Mouse (Mus musculus) adrenal gland, postnatal 0 days (tissue): ENCODE measurements around the gene Sirt6. TPM values are rescaled to one million over a fixed set of nuclear protein-coding genes. Genes with fewer than 3 reads are reported as not detected.

ENCODE experiments used
- polyA plus RNA-seq: library from polyadenylated mRNA; unstranded; fragments of >200 nt; fragmentation: Nextera tagmentation; extraction: Ambion mirVana; gene quantifications from 2 replicates; pipeline ENCODE4 v1.2.1, GENCODE M21; 2015

Sirt6 gene
- 15.8 and 23.5 TPM in 2 replicates for polyA plus RNA-seq

GRCm38 (mm10) chr10:81626994-81627835 lies at the start of gene Sirt6:
Sirt6 (minus strand) TSS chr10:81627797.

GRCm38 (mm10) chr10:81648803-81649775 lies 21.5 kb upstream of the Sirt6 start, which contains the start of gene Gm10778:
Gm10778 (plus strand) TSS chr10:81649059.

GRCm38 (mm10) chr10:81628390-81628789 lies 793 bp upstream of the Sirt6 start, which contains the start of gene Ankrd24:
Ankrd24 (plus strand) TSS chr10:81628540.

GRCm38 (mm10) chr10:81605974-81606751 lies 21.4 kb downstream of the Sirt6 start, which contains the start of gene BC025920:
BC025920 (plus strand) TSS chr10:81606270.

GRCm38 (mm10) chr10:81600738-81601203 lies 26.8 kb downstream of the Sirt6 start, which contains the start of gene Tle6:
Tle6 (minus strand) TSS chr10:81601073.

GRCm38 (mm10) chr10:81574081-81575056 lies 53.2 kb downstream of the Sirt6 start, which contains the start of gene Tle2:
Tle2 (plus strand) TSS chr10:81574561.

Other genes starting within 250 kb of the Sirt6 start
- 42.1 and 63.2 TPM in 2 replicates for gene Fzr1, start 249.3 kb downstream of the Sirt6 start, polyA plus RNA-seq
- 62.7 and 76.5 TPM in 2 replicates for gene Dohh, start 243.4 kb downstream of the Sirt6 start, polyA plus RNA-seq
- 1.4 and 3.0 TPM in 2 replicates for gene Gm48551, start 243.3 kb downstream of the Sirt6 start, polyA plus RNA-seq
- gene Gm48552, start 238.8 kb downstream of the Sirt6 start, polyA plus RNA-seq: 0.77 and 1.2 TPM in 2 replicates
- 3.3 and 8.2 TPM in 2 replicates for gene Smim24, start 234.7 kb downstream of the Sirt6 start, polyA plus RNA-seq
- 65.6 and 73.8 TPM in 2 replicates for gene Nfic, start 172.2 kb downstream of the Sirt6 start, polyA plus RNA-seq
- 1.6 and 6.1 TPM in 2 replicates for gene Celf5, start 145.1 kb downstream of the Sirt6 start, polyA plus RNA-seq
- gene Ncln, start 131.4 kb downstream of the Sirt6 start, polyA plus RNA-seq: 42.4 and 49.4 TPM in 2 replicates
- 1.2 and 1.8 TPM in 2 replicates for gene S1pr4, start 127.7 kb downstream of the Sirt6 start, polyA plus RNA-seq
- gene Gna15, start 103.6 kb downstream of the Sirt6 start, polyA plus RNA-seq: 2.0 and 2.2 TPM in 2 replicates
- gene Gna11, start 82.6 kb downstream of the Sirt6 start, polyA plus RNA-seq: 61.6 and 64.5 TPM in 2 replicates
- gene Aes, start 68.3 kb downstream of the Sirt6 start, polyA plus RNA-seq: 477 and 665 TPM in 2 replicates
- 6.8 and 10.0 TPM in 2 replicates for gene Tle2, start 53.2 kb downstream of the Sirt6 start, polyA plus RNA-seq
- 14.5 and 17.4 TPM in 2 replicates for gene Tle6, start 26.7 kb downstream of the Sirt6 start, polyA plus RNA-seq
- 0.46 and 0.72 TPM in 2 replicates for gene BC025920, start 21.5 kb downstream of the Sirt6 start, polyA plus RNA-seq
- 11.6 and 13.9 TPM in 2 replicates for gene Ankrd24, start 743 bp upstream of the Sirt6 start, polyA plus RNA-seq
- gene Gm10778, start 21.3 kb upstream of the Sirt6 start, polyA plus RNA-seq: 3.2 and 3.6 TPM in 2 replicates
- gene Zfp433, start 77.0 kb upstream of the Sirt6 start, polyA plus RNA-seq: 12.7 and 14.5 TPM in 2 replicates
- 5.0 and 7.5 TPM in 2 replicates for gene Gm3055, start 143.4 kb upstream of the Sirt6 start, polyA plus RNA-seq
- 2.8 and 3.7 TPM in 2 replicates for gene Gm4767, start 184.4 kb upstream of the Sirt6 start, polyA plus RNA-seq
- gene Gm32687, start 236.1 kb upstream of the Sirt6 start, polyA plus RNA-seq: 9.4 and 12.6 TPM in 2 replicates